Mouse (Mus musculus): ENCODE data around the gene Fermt3. TPM values are rescaled to one million over a fixed set of nuclear protein-coding genes. Genes with fewer than 3 reads are reported as not detected.
A peak's percentile ranks its signal among the peaks of the same experiment; 100 is the strongest.

Gene Fermt3
- polyA plus RNA-seq, 1 experiment from 2014 or later: 6.7 TPM

- Histone ChIP-seq H3K27me3 (ENCODE audit: control insufficient read depth, insufficient read depth, low read length) (no peaks in the 10 kb centered on the region), H3K4me2 (peak overlapping the region; percentile 71), H3K27ac (ENCODE audit: low read depth, low read length) (peak overlapping the region; percentile 64), H3K4me1 (ENCODE audit: control insufficient read depth, insufficient read depth, low read length) (peaks cover 39% of the 10 kb centered on the region), H3K4me3 (ENCODE audit: low read depth, low read length) (peak overlapping the region; percentile 57), H3K36me3 (ENCODE audit: control insufficient read depth, insufficient read depth, low read length) (peaks cover 14% of the 10 kb centered on the region), H3K9ac (ENCODE audit: low read length) (peak overlapping the region; percentile 76), H3K9me3 (ENCODE audit: control insufficient read depth, low read length) (no peaks in the 10 kb centered on the region)
- WGBS: 13% methylated on average over 11 of the region's 11 CpGs
- 0 out of 2 replicates have a peak, but pooled peaks have one; percentile 0 for ATAC-seq (ENCODE audit: low FRiP score)
- DNase-seq (ENCODE audit: low spot score, missing footprints): no peak
These were observed 40.2 kb downstream of the Fermt3 start for GRCm38 (mm10) chr19:6979001-6979479.

- peak overlapping the region; percentile 76 for H3K9ac ChIP-seq (ENCODE audit: low read length)
These were observed 40.7 kb downstream of the Fermt3 start for GRCm38 (mm10) chr19:6978639-6978974.

GRCm38 (mm10) chr19:6977759-6978638 lies 41.3 kb downstream of the Fermt3 start:
- H3K4me3 ChIP-seq (ENCODE audit: low read depth, low read length): peak overlapping the region; percentile 57; the same call in 1 of the 2 replicates
- peak overlapping the region; percentile 64; the same call in 1 of the 2 replicates for H3K27ac ChIP-seq (ENCODE audit: low read depth, low read length)
- peak overlapping the region; percentile 76 for H3K9ac ChIP-seq (ENCODE audit: low read length)
- peak overlapping the region; percentile 71; the same call in 1 of the 2 replicates for H3K4me2 ChIP-seq
- WGBS: 84% methylated on average over 13 of the region's 13 CpGs
- no peaks in the 10 kb centered on the region for H3K9me3 ChIP-seq (ENCODE audit: control insufficient read depth, low read length)
- DNase-seq (ENCODE audit: low spot score, missing footprints) (peak; percentile 88), ATAC-seq (ENCODE audit: low FRiP score) (no peak)
- no peaks in the 10 kb centered on the region for H3K27me3 ChIP-seq (ENCODE audit: control insufficient read depth, insufficient read depth, low read length)
- peaks cover 43% of the 10 kb centered on the region for H3K4me1 ChIP-seq (ENCODE audit: control insufficient read depth, insufficient read depth, low read length)
- H3K36me3 ChIP-seq (ENCODE audit: control insufficient read depth, insufficient read depth, low read length): peaks cover 14% of the 10 kb centered on the region

More at GRCm38 (mm10) chr19:6978639-6978974, 40.7 kb downstream of the Fermt3 start:
- peak overlapping the region; percentile 64; the same call in 1 of the 2 replicates for H3K27ac ChIP-seq (ENCODE audit: low read depth, low read length)
- H3K4me2 ChIP-seq: peak overlapping the region; percentile 71
- peaks cover 43% of the 10 kb centered on the region for H3K4me1 ChIP-seq (ENCODE audit: control insufficient read depth, insufficient read depth, low read length)
- H3K36me3 ChIP-seq (ENCODE audit: control insufficient read depth, insufficient read depth, low read length): peaks cover 14% of the 10 kb centered on the region
- DNase-seq (ENCODE audit: low spot score, missing footprints): no peak
- 52% methylated on average over 3 of the region's 3 CpGs for WGBS
- peak overlapping the region; percentile 57 for H3K4me3 ChIP-seq (ENCODE audit: low read depth, low read length)
- H3K9me3 ChIP-seq (ENCODE audit: control insufficient read depth, low read length): no peaks in the 10 kb centered on the region
- no peaks in the 10 kb centered on the region for H3K27me3 ChIP-seq (ENCODE audit: control insufficient read depth, insufficient read depth, low read length)
- no peak for ATAC-seq (ENCODE audit: low FRiP score)

GRCm38 (mm10) chr19:6975537-6976521 lies 43.4 kb downstream of the Fermt3 start, which contains the start of gene Plcb3:
Gene Plcb3 (minus strand): TSS chr19:6976470.
- Histone ChIP-seq H3K4me1 (ENCODE audit: control insufficient read depth, insufficient read depth, low read length) (peaks cover 40% of the 10 kb centered on the region), H3K4me2 (peak within 1 kb of the TSS; percentile 95), H3K4me3 (ENCODE audit: low read depth, low read length) (peak within 1 kb of the TSS; percentile 83), H3K9me3 (ENCODE audit: control insufficient read depth, low read length) (no peaks in the 10 kb centered on the region), H3K36me3 (ENCODE audit: control insufficient read depth, insufficient read depth, low read length) (peaks cover 12% of the 10 kb centered on the region), H3K27me3 (ENCODE audit: control insufficient read depth, insufficient read depth, low read length) (no peaks in the 10 kb centered on the region; the same call in 1 of the 2 replicates), H3K27ac (ENCODE audit: low read depth, low read length) (peak within 1 kb of the TSS; percentile 89), H3K9ac (ENCODE audit: low read length) (peak within 1 kb of the TSS; percentile 94)
- under 1% methylated on average over 16 of the region's 16 CpGs for WGBS
- DNase-seq (ENCODE audit: low spot score, missing footprints): peak; percentile 96
- no peak for ATAC-seq (ENCODE audit: low FRiP score)

GRCm38 (mm10) chr19:6974211-6975205 lies 44.8 kb downstream of the Fermt3 start, which contains the start of gene Ppp1r14b:
Gene Ppp1r14b (plus strand): TSS chr19:6974968.
- Histone ChIP-seq H3K9ac (ENCODE audit: low read length) (peak within 1 kb of the TSS; percentile 94), H3K4me3 (ENCODE audit: low read depth, low read length) (peak within 1 kb of the TSS; percentile 83), H3K4me1 (ENCODE audit: control insufficient read depth, insufficient read depth, low read length) (peaks cover 48% of the 10 kb centered on the region), H3K9me3 (ENCODE audit: control insufficient read depth, low read length) (no peaks in the 10 kb centered on the region), H3K27ac (ENCODE audit: low read depth, low read length) (peak within 1 kb of the TSS; percentile 89), H3K27me3 (ENCODE audit: control insufficient read depth, insufficient read depth, low read length) (peaks cover 9% of the 10 kb centered on the region), H3K36me3 (ENCODE audit: control insufficient read depth, insufficient read depth, low read length) (peaks cover 12% of the 10 kb centered on the region), H3K4me2 (peak within 1 kb of the TSS; percentile 95)
- DNase-seq (ENCODE audit: low spot score, missing footprints) (peak; percentile 98), ATAC-seq (ENCODE audit: low FRiP score) (peak; percentile 71)
- under 1% methylated on average over 69 of the region's 84 CpGs for WGBS

- H3K9ac ChIP-seq (ENCODE audit: low read length): peak overlapping the region; percentile 94
- no peaks in the 10 kb centered on the region for H3K9me3 ChIP-seq (ENCODE audit: control insufficient read depth, low read length)
- H3K4me2 ChIP-seq: peak overlapping the region; percentile 72
- peaks cover 43% of the 10 kb centered on the region for H3K4me1 ChIP-seq (ENCODE audit: control insufficient read depth, insufficient read depth, low read length)
- ATAC-seq (ENCODE audit: low FRiP score): no peak
- H3K27me3 ChIP-seq (ENCODE audit: control insufficient read depth, insufficient read depth, low read length): peaks cover 16% of the 10 kb centered on the region
- peak; percentile 91 for DNase-seq (ENCODE audit: low spot score, missing footprints)
- H3K36me3 ChIP-seq (ENCODE audit: control insufficient read depth, insufficient read depth, low read length): peaks cover 12% of the 10 kb centered on the region
- peak overlapping the region; percentile 83 for H3K4me3 ChIP-seq (ENCODE audit: low read depth, low read length)
- no peak overlapping the region for H3K27ac ChIP-seq (ENCODE audit: low read depth, low read length)
- WGBS: 43% methylated on average over 12 of the region's 12 CpGs
These were observed 45.6 kb downstream of the Fermt3 start for GRCm38 (mm10) chr19:6973581-6974190.

GRCm38 (mm10) chr19:6972247-6972917 lies 46.9 kb downstream of the Fermt3 start:
- H3K4me1 ChIP-seq (ENCODE audit: control insufficient read depth, insufficient read depth, low read length): peaks cover 32% of the 10 kb centered on the region
- no peak overlapping the region for H3K4me2 ChIP-seq
- no peak for DNase-seq (ENCODE audit: low spot score, missing footprints)
- H3K9me3 ChIP-seq (ENCODE audit: control insufficient read depth, low read length): no peaks in the 10 kb centered on the region
- H3K9ac ChIP-seq (ENCODE audit: low read length): no peak overlapping the region
- H3K27me3 ChIP-seq (ENCODE audit: control insufficient read depth, insufficient read depth, low read length): peaks cover 20% of the 10 kb centered on the region
- no peak overlapping the region for H3K27ac ChIP-seq (ENCODE audit: low read depth, low read length)
- ATAC-seq (ENCODE audit: low FRiP score): no peak
- 78% methylated on average over 13 of the region's 13 CpGs for WGBS
- H3K36me3 ChIP-seq (ENCODE audit: control insufficient read depth, insufficient read depth, low read length): peaks cover 2% of the 10 kb centered on the region
- H3K4me3 ChIP-seq (ENCODE audit: low read depth, low read length): no peak overlapping the region

All from midbrain, embryonic 11.5 days (tissue).